Mouse (Mus musculus): Measurements from ENCODE around the gene Ppfia4. TPM values are rescaled to one million over a fixed set of nuclear protein-coding genes. Genes with fewer than 3 reads are reported as not detected.

Ppfia4 gene
- polyA plus RNA-seq, 1 experiment from 2014 or later, result 2.1 TPM

DNA sequence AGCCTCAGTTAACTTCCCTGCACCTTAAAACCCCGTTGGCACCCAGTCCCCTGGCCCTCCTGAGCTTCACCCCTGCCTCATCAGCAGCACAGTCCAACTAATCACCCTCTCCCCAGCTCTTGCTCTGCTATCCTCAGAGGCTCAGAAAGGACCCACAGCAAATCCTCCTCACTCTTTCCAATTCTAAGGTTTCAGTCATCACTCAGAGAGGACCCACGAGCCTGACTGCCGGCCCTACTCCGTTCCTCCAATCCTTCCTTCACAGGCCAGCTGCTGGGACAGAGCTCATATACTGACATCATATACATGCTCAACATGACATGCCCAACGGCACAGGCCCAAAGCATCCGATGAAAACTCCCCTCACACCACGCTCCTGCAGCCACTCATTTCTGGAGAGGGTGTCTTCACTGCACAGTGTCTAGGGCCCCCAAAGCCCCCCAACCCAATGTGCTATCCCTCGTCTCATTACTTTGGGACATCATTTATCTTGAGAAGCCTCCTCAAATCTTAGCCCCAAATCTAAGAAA lies 10.1 kb upstream of the Ppfia4 start:
- H3K4me3 ChIP-seq (ENCODE audit: low read depth, low read length), result no peak overlapping the region
- no peak overlapping the region for H3K4me2 ChIP-seq
- no peak overlapping the region for H3K27ac ChIP-seq (ENCODE audit: low read depth, low read length)
- H3K27me3 ChIP-seq (replicated peaks; ENCODE audit: control insufficient read depth, insufficient read depth, low read length), result no peaks in the 10 kb centered on the region
- H3K9me3 ChIP-seq (ENCODE audit: control insufficient read depth, low read length), result no peaks in the 10 kb centered on the region
- H3K4me1 ChIP-seq (replicated peaks; ENCODE audit: control insufficient read depth, insufficient read depth, low read length), result peaks cover 5% of the 10 kb centered on the region
- peaks cover 8% of the 10 kb centered on the region; the same call in 1 of the 2 replicates for H3K36me3 ChIP-seq (ENCODE audit: control insufficient read depth, insufficient read depth, low read length)
- ATAC-seq (replicated peaks; ENCODE audit: low FRiP score), result no peak
- WGBS, result 78% methylated on average over 8 of the region's 8 CpGs
- no peak overlapping the region for H3K9ac ChIP-seq (ENCODE audit: low read depth, low read length)
- DNase-seq (ENCODE audit: low spot score), result peak; percentile 28

DNA sequence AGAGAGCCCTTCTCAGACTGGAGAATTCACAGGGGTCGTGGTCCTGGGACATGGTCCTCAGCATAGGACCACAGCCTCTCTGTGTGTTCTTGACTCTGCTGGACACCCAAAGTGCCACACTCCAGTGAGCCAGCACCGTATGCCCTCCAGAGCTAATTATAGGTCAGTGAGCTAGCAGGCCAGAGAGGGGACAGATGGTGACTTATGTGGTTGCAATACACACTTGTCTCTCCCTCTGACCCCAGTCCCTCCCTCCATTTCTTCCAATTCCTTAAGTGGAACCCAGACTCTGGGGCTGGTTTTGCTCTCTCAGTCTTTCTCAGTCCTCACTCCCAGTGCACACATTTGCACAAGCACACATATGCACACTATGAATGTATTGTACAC lies 9.5 kb upstream of the Ppfia4 start:
- ATAC-seq (replicated peaks; ENCODE audit: low FRiP score), result no peak

DNA sequence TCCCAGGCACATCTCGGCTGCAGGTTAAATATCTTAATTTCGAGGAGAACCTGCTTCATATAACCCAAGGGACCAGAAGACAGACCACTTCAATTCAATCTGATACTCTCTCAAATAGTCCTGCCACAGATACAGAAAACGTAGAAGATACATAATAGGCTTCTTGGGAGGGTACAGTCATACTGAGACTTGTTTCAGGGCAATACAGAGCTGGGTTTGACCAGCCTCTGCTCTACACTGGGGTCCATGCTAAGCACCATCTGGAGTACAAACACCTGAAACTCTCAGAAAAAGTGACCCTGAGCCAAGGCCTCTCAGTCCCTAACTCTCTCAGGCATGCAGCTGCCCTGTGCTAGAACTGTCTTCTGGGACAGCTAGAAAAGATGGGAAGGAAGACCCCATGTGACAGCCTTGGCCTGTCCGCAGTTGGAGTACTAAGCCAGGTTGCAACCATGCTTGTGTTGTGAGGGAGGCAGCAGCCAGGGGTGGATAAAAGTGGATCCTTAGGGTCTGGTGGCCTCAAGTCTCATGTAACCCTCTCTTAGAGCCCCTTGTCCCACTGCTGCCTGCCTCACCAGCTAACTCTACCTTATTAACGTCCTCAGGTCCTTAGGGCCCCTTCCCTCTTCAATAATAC lies 9.0 kb upstream of the Ppfia4 start:
- Histone ChIP-seq H3K4me2 (no peak overlapping the region), H3K27me3 (replicated peaks; ENCODE audit: control insufficient read depth, insufficient read depth, low read length) (no peaks in the 10 kb centered on the region), H3K36me3 (ENCODE audit: control insufficient read depth, insufficient read depth, low read length) (peaks cover 4% of the 10 kb centered on the region; the same call in 1 of the 2 replicates), H3K27ac (ENCODE audit: low read depth, low read length) (no peak overlapping the region), H3K4me1 (replicated peaks; ENCODE audit: control insufficient read depth, insufficient read depth, low read length) (peaks cover 5% of the 10 kb centered on the region), H3K9ac (ENCODE audit: low read depth, low read length) (no peak overlapping the region), H3K4me3 (ENCODE audit: low read depth, low read length) (no peak overlapping the region), H3K9me3 (ENCODE audit: control insufficient read depth, low read length) (no peaks in the 10 kb centered on the region)
- WGBS, result 72% methylated on average over 5 of the region's 5 CpGs
- no peak for DNase-seq (ENCODE audit: low spot score)
- no peak for ATAC-seq (replicated peaks; ENCODE audit: low FRiP score)

More for the DNA sequence above, 9.5 kb upstream of the Ppfia4 start:
- DNase-seq (ENCODE audit: low spot score), result no peak
- Histone ChIP-seq H3K9me3 (ENCODE audit: control insufficient read depth, low read length) (no peaks in the 10 kb centered on the region), H3K4me1 (replicated peaks; ENCODE audit: control insufficient read depth, insufficient read depth, low read length) (peaks cover 5% of the 10 kb centered on the region), H3K27me3 (replicated peaks; ENCODE audit: control insufficient read depth, insufficient read depth, low read length) (no peaks in the 10 kb centered on the region), H3K36me3 (ENCODE audit: control insufficient read depth, insufficient read depth, low read length) (peaks cover 4% of the 10 kb centered on the region; the same call in 1 of the 2 replicates), H3K9ac (ENCODE audit: low read depth, low read length) (no peak overlapping the region), H3K4me2 (no peak overlapping the region), H3K27ac (ENCODE audit: low read depth, low read length) (no peak overlapping the region), H3K4me3 (ENCODE audit: low read depth, low read length) (no peak overlapping the region)
- 64% methylated on average over 2 of the region's 2 CpGs for WGBS

DNA sequence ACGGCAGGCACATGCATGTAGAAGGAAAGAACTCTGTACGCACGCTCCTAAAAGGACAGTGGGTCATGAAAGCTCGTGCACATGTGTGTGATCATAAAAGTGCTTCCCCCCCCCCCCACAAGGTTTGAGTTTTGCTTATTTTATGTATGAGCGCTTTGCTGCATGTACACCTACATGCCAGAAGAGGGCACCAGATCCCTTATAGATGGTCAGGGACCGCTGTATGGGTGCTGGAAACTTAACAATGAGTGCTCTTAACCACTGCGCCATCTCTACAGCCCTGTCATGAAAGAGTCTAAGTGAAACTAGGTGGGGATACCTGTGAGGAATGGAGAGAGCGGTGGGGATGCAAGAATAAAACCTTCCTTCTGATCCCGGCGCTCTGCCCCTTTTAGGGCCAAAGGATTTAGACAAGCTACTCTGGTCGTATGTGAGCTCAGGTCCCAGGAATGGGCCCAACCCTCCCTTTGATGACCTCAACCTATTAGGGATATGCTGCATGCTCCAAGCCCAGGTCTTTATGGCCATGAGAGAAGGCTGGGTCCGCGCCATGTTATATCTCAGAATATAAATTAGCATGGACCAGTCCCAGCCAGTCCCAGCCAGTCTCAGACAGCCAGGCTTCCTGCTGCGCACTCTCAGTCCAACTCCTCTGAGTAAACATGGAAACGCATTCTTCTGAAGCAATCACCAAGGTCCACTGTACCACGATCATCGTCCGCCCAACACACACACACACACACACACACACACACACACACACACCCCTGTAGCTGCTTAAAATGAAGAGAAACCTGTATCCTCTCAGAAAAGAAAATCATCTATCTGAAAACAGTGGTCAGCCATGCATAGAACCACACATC lies 7.3 kb upstream of the Ppfia4 start:
- Histone ChIP-seq H3K4me3 (ENCODE audit: low read depth, low read length) (no peak overlapping the region), H3K27ac (ENCODE audit: low read depth, low read length) (no peak overlapping the region), H3K36me3 (ENCODE audit: control insufficient read depth, insufficient read depth, low read length) (no peaks in the 10 kb centered on the region), H3K27me3 (replicated peaks; ENCODE audit: control insufficient read depth, insufficient read depth, low read length) (no peaks in the 10 kb centered on the region), H3K9me3 (ENCODE audit: control insufficient read depth, low read length) (no peaks in the 10 kb centered on the region), H3K4me1 (replicated peaks; ENCODE audit: control insufficient read depth, insufficient read depth, low read length) (peaks cover 5% of the 10 kb centered on the region), H3K9ac (ENCODE audit: low read depth, low read length) (no peak overlapping the region), H3K4me2 (no peak overlapping the region)
- DNase-seq (ENCODE audit: low spot score) (no peak), ATAC-seq (replicated peaks; ENCODE audit: low FRiP score) (no peak)
- 89% methylated on average over 18 of the region's 18 CpGs for WGBS

DNA sequence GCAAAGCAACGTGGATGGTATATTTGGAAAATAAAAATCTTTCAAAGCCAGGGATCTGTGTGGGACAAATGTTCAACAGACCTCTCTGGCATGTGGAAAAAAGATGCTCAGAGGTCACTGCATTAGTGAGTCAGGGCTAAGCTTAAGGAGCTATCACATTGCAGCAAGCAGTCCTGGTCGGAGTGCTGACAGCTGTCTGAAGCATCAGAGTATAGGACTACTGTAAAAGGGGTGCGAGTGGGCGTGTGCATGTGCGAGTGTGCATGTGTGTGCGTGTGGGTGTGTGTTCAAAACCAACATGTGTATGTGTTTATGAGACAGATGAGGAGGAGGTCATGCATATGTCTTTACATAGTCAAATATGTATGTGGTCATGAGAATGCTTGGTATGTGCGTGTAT lies 6.4 kb upstream of the Ppfia4 start:
- Histone ChIP-seq H3K9me3 (ENCODE audit: control insufficient read depth, low read length) (no peaks in the 10 kb centered on the region), H3K4me1 (replicated peaks; ENCODE audit: control insufficient read depth, insufficient read depth, low read length) (peaks cover 9% of the 10 kb centered on the region), H3K4me3 (ENCODE audit: low read depth, low read length) (no peak overlapping the region), H3K27me3 (replicated peaks; ENCODE audit: control insufficient read depth, insufficient read depth, low read length) (no peaks in the 10 kb centered on the region), H3K4me2 (no peak overlapping the region), H3K27ac (ENCODE audit: low read depth, low read length) (no peak overlapping the region), H3K36me3 (ENCODE audit: control insufficient read depth, insufficient read depth, low read length) (no peaks in the 10 kb centered on the region), H3K9ac (ENCODE audit: low read depth, low read length) (no peak overlapping the region)
- no peak for ATAC-seq (replicated peaks; ENCODE audit: low FRiP score)
- 88% methylated on average over 7 of the region's 7 CpGs for WGBS
- DNase-seq (ENCODE audit: low spot score), result no peak

DNA sequence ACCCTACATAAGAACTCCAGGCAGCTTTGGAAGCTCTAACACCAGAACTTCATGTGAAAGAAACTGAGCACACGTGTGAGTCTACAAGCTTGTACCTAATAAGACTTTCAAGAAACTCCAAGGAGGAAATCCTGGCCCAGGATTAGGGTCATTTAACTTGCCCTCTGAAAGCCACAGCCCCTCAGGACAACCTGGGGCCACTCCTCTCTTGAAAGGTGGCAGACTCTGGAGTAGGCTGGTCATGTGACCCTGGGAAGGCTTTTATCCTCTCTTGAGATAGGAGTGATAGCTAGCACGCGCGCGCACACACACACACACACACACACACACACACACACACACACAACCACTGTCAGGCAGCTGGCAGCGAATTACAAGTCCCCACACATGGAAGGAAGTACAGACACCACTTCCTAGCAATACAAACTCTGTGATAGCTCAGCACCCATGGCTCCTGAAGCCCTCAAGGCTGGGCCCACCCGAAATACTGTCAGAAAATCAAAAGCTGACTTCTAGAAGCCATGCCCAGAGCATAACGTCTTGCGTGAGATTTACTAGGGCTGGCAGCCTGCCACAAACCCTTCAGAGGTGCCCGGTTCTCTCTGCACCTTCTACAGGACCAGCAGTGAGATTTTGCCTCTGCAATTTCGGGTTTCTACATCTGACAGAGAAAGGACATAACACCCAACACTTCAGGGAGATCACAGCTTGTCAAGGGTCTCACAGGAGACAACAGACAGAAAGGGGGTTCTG lies 4.4 kb upstream of the Ppfia4 start:
- Histone ChIP-seq H3K9ac (ENCODE audit: low read depth, low read length) (no peak overlapping the region), H3K27me3 (replicated peaks; ENCODE audit: control insufficient read depth, insufficient read depth, low read length) (no peaks in the 10 kb centered on the region), H3K4me2 (no peak overlapping the region), H3K4me3 (ENCODE audit: low read depth, low read length) (no peak overlapping the region), H3K4me1 (replicated peaks; ENCODE audit: control insufficient read depth, insufficient read depth, low read length) (peaks cover 13% of the 10 kb centered on the region), H3K36me3 (ENCODE audit: control insufficient read depth, insufficient read depth, low read length) (no peaks in the 10 kb centered on the region), H3K27ac (ENCODE audit: low read depth, low read length) (no peak overlapping the region), H3K9me3 (ENCODE audit: control insufficient read depth, low read length) (no peaks in the 10 kb centered on the region)
- DNase-seq (ENCODE audit: low spot score) (no peak), ATAC-seq (replicated peaks; ENCODE audit: low FRiP score) (no peak)
- WGBS, result 77% methylated on average over 11 of the region's 11 CpGs

DNA sequence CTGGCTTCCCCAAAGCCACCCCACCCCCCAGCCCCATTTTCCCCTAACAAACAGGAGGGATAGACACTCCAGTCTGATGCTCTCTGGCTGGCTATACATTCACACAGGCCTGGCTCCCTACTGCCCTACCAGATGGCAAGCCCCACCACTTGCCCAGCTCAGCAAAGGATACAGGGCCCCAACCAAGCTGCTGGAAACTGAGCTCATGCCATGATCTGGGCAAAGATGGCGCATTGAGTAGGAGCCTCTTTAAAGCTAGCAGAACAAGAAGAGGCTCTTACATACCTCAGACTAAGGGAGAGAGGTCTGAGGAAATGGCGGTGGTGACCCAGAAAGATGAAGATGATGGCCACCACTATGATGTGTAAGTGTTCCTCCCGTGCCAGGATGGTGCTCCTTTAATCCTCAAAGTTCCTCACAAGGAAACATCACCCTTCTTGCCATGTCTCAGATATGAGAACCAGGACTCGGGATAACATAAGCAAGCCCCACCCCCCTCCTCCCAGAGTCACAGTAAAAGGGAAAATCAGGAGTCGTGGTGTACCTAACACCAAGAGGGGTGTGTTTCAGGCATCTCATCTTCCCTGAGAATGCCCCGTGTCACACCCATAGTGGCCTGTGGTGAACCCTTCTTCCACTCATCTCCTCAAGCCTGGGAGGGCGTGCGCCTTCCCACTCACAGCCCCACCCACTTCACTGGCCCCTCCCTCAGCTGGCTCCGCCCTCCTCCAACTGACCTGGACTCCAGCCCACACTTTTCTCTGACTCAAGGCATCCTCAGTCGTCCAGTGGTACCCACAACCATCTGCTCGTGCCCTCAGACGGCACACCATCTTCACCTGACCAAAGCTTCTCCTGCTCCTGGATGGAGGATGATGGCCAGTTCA lies 3.4 kb upstream of the Ppfia4 start:
- no peaks in the 10 kb centered on the region for H3K9me3 ChIP-seq (ENCODE audit: control insufficient read depth, low read length)
- no peak overlapping the region for H3K27ac ChIP-seq (ENCODE audit: low read depth, low read length)
- no peak overlapping the region for H3K9ac ChIP-seq (ENCODE audit: low read depth, low read length)
- no peak for DNase-seq (ENCODE audit: low spot score)
- no peak overlapping the region for H3K4me3 ChIP-seq (ENCODE audit: low read depth, low read length)
- H3K36me3 ChIP-seq (ENCODE audit: control insufficient read depth, insufficient read depth, low read length), result no peaks in the 10 kb centered on the region
- 0 out of 2 replicates have a peak, but pooled peaks have one; percentile 44 for ATAC-seq (replicated peaks; ENCODE audit: low FRiP score)
- 73% methylated on average over 12 of the region's 12 CpGs for WGBS
- H3K4me1 ChIP-seq (replicated peaks; ENCODE audit: control insufficient read depth, insufficient read depth, low read length), result peaks cover 13% of the 10 kb centered on the region
- no peaks in the 10 kb centered on the region for H3K27me3 ChIP-seq (replicated peaks; ENCODE audit: control insufficient read depth, insufficient read depth, low read length)
- no peak overlapping the region for H3K4me2 ChIP-seq
